Mouse (Mus musculus) small intestine, adult 2 months (tissue): ENCODE results near the gene Ccl28.

ENCODE experiments used
- CTCF ChIP-seq: fragments of 200-500 bp; IDR thresholded peaks from 2 replicates; pipeline ENCODE4 v1.5.1; 2012; ENCODE audit warnings: low read depth, mild to moderate bottlenecking, control low read depth, inconsistent platforms, low read length, moderate library complexity, mixed read lengths; ENCODE audit not compliant: insufficient replicate concordance, insufficient read length; ENCODE audit errors: extremely low read depth
- POLR2A ChIP-seq: fragments of 200-500 bp; IDR thresholded peaks from 2 replicates; pipeline ENCODE4 v1.6.1; 2012; ENCODE audit warnings: low read depth, mild to moderate bottlenecking, control low read depth, inconsistent platforms, low read length, moderate library complexity

GRCm38 (mm10) chr13:119698436-119698835 lies 74.8 kb downstream of the Ccl28 start:
- TF ChIP-seq POLR2A (no peak), CTCF (no peak)
